Mouse (Mus musculus): ENCODE results near the gene Neu2. TPM values are rescaled to one million over a fixed set of nuclear protein-coding genes. Genes with fewer than 3 reads are reported as not detected.

Neu2 gene
- polyA plus RNA-seq (2012; rRNA removed) = 1.5 and 2.9 TPM in 2 replicates

DNA sequence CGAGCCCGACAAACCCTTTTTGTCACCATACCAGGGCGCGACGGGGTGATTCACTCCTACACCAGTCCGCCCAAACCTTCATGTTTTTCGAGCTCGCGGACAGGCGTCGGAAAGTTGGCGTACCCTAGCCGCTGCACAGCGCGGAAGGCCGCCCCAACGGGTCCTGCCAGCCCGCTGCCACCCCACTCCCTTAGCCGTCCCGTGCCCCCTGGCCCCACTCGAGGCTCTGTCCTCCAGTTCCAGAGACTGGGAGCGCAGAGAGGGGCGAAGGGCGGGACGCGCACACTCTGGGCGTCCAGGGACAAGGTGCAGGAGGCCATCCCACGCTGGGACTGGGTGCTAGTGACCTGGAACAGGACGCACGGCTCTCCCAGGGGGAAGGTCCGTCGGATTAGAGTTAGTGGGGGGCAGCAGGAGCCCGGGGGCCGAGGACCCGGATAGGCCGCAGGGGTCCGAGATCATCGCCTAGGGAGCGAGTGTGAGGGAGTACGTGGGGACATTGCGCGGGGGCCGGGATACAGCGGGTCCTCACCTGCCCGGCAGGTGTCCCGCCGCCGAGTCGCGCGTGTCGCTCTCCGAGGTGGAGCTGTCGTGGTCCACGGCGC lies at the start of gene Neu2:
Gene Neu2 (plus strand): TSS at position 329 of the 605 bp plus-strand sequence.

DNA sequence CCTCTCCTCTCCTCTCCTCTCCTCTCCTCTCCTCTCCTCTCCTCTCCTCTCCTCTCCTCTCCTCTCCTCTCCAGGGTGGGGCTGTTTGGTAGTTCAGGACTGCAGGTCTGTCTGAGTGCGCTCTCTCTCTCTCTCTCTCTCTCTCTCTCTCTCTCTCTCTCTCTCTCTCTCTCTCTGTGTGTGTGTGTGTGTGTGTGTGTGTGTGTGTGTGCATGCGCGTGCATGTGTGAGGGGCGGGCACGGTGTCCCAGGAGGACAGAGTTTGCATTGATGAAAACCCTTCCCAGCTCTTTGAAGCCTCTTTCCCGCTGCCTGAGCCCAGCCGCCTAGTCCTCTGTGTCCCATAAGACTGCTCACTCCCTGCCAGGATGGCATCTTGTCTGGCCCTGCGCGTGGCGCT lies 39.7 kb upstream of the Neu2 start, which contains the start of gene Snorc:
Gene Snorc (plus strand): TSS at position 301 of the 400 bp plus-strand sequence.

GRCm38 (mm10) chr1:87573800-87574215 lies 64.1 kb downstream of the Neu2 start, which contains the start of gene Ngef:
Ngef (minus strand) TSS chr1:87573870.

GRCm38 (mm10) chr1:87620211-87620668 lies 110.6 kb downstream of the Neu2 start, which contains the start of gene Inpp5d:
Inpp5d (plus strand) TSS chr1:87620312.

Other genes with a start within 250 kb of the Neu2 start
- gene Efhd1, start 245.5 kb upstream of the Neu2 start, polyA plus RNA-seq (2012; rRNA removed) = 2.9 and 3.3 TPM in 2 replicates
- gene Gigyf2, start 182.9 kb upstream of the Neu2 start, polyA plus RNA-seq (2012; rRNA removed) = 24.0 and 24.7 TPM in 2 replicates
- gene Kcnj13, start 115.2 kb upstream of the Neu2 start, polyA plus RNA-seq (2012; rRNA removed) = not detected in 2 replicates
- gene Snorc, start 39.6 kb upstream of the Neu2 start, polyA plus RNA-seq (2012; rRNA removed) = not detected in 2 replicates
- gene Ngef, start 64.0 kb downstream of the Neu2 start, polyA plus RNA-seq (2012; rRNA removed) = 15.9 and 25.6 TPM in 2 replicates
- 20.4 and 21.3 TPM in 2 replicates for gene Inpp5d, start 110.4 kb downstream of the Neu2 start, polyA plus RNA-seq (2012; rRNA removed)
- 17.0 and 18.4 TPM in 2 replicates for gene Atg16l1, start 246.0 kb downstream of the Neu2 start, polyA plus RNA-seq (2012; rRNA removed)